Mouse (Mus musculus): ENCODE measurements at regions not wholly inside any gene's neighbourhood (a gene's known extent, or its start where the extent isn't known, plus 50 kb on each side); places are given as distances from the start of the nearest gene placed in this dataset.

DNA sequence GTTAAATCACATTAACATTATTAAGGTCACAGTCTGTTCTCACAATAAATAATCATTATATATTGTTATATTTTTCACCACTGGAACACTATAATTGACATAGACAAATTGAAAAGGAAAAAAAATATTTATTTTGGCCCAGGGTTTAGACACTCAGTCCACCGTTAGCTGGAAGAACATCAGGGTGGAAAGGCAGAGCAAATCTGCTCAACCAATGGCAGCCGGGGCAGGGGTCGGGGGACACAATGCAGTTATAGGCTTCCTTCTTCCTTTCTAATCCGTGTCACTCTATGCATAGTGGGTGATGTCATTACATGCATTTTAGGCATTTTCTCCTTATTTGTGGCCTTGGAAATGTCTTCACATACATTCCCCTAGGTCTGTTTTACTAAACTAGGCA lies 552.8 kb upstream of the Tenm3 start:
- DNase-seq = no peak

DNA sequence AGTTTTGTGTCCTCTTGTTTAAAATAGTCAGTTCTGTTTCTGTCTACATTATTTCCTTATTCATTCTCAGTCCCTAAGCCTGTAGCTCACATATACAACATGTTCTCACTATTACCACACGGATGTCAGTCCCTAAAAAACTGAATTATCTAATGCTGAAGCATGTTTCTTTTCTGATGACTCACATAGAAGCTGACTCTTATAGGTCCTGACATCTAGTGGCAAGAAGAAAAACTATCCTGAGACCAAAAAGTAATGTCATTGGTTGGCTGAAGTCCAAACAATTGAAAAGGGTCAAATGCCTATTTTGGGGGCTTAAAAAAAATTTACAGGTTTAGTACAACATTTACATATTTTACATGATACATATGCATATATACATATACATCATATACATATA lies 551.3 kb upstream of the Tenm3 start:
- no peak for DNase-seq

DNA sequence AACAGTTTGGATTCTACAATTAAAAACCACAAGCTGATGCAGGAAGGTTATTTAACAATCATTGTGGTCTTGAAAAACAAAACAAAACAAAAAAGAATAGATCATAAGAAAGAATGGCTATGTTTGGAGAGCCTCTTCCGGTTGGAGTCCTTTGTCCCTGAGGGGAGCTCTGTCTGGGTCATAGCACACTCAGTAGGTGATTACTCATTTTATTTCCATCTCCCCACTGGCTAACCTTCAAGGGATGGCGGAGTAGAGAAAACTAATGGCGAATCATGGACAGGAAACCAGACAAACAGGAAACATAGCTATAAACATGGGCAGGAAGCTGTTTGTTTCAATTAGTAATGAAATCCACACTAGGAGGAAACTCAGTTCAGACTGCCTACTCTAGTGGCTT lies 545.8 kb upstream of the Tenm3 start:
- DNase-seq = no peak

DNA sequence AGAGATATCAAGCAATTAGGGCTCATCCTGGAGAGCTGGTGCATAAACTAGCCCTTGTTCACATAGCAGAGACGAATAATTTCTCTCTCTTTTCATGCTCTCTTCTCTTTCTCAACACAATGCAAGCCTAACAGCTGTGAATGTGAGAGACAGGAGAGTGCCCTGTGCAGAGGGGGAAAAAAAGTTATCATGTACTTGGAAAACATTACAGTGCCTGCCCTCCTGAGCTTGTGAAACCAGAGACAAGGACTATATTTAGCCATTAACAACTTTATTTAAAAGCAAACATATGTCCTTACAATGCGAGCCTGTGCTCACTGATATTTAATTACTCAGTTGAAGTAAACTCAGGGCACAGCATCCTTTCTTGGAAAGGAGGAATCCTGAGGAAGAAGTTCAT lies 543.8 kb upstream of the Tenm3 start:
- DNase-seq = no peak

GRCm38 (mm10) chr8:49372686-49373085 lies 528.9 kb upstream of the Tenm3 start:
- no peak for DNase-seq

GRCm38 (mm10) chr8:49362682-49363081 lies 518.9 kb upstream of the Tenm3 start:
- DNase-seq = peak; percentile 14 to 19

DNA sequence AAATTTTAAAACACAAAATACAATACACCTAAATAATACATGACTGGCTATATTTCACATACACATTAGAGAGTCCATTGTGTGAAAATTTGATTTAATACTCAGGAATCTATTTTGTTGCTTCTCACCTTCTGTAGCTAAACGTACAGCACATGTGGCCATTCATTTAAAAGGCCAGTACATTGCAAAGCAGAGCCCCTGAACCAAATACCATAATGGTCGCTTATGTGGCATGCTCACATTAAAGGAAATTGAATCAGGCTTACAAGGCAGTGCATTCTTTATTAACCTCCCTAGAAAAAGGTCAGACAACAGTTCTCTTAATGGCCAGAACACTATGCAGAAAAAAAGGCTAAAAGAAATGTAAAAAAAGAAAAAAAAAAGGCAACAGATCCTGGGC lies 517.7 kb upstream of the Tenm3 start:
- DNase-seq = no peak

DNA sequence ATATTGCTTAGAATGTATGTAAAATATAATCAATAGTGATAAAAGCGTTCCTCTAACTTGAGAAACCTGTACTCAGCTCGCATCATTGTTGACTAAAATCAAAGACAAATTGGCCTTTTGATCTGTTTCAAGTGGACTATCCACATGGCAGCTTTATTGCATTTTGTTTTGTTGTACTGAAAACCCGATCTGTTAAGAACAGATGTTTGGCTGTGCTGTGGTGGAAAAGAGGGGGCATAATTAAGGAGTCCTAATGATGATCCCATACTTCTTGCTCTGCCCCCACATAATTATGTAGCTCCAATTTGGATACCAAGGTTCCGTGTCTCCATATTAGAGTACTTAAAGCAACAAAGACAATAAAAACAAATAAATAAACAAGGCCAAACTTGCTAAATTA lies 516.4 kb upstream of the Tenm3 start:
- no peak for DNase-seq

GRCm38 (mm10) chr8:49359671-49360070 lies 515.9 kb upstream of the Tenm3 start:
- no peak for DNase-seq

DNA sequence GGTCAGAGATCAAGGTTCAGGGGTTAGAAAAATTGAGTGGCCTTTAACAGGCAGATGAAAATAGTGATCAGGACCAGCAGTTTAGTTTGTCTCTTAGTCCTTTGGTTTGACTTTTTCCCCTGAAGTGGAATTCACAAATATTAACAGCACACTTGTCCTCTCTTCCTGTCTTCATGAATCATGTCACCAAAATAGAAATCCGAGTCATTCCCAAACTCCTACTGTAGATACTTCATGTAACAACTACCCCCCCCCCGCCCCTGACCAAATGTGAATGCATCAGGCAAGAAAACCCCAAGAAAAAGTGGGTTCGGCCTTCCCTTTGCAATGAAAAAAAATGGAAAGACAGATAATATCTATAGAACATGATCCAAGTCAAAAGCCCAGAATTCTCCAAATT lies 504.9 kb upstream of the Tenm3 start:
- DNase-seq = no peak

DNA sequence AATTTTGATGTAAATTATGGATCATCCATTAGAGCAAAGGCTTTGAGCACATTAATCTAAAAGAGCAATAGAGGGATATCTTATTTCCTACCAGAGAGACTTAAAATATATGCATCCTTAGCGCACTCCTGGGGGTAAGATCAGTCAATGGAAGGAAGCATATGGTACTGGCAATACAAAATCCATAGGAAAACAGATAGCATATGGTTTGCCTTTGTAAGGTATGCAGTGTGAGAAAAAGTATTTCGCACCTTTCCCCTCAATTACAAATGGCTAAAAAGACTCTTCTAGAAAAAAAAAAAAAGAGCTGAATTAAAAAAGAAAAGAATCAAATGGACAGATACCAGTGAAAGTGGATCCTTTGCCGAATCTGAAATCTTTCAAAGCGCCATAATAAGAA lies 495.0 kb upstream of the Tenm3 start:
- no peak for DNase-seq

DNA sequence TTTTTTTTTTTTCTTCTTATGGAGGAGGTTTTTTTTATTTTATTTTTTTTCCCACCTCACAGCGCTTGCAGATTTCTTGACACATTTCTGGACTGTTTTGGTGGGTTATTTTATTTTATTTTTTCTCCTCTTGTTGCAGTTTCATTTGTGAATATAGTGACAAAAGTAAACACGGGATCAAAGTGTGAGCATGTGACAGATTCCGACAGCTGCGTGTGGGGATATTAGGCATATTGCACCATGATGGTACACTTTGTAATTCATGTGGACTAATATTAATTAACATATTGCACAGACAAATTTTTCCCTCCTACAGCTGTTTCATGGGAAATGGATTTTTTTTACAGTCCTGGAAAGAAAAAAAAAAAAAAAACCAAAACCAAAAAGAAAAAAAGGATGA lies 483.2 kb upstream of the Tenm3 start:
- peak in 1 of 2 experiments; percentile 7 for DNase-seq

- DNase-seq = no peak
Measured at GRCm38 (mm10) chr8:49321404-49321803, 477.7 kb upstream of the Tenm3 start.

DNA sequence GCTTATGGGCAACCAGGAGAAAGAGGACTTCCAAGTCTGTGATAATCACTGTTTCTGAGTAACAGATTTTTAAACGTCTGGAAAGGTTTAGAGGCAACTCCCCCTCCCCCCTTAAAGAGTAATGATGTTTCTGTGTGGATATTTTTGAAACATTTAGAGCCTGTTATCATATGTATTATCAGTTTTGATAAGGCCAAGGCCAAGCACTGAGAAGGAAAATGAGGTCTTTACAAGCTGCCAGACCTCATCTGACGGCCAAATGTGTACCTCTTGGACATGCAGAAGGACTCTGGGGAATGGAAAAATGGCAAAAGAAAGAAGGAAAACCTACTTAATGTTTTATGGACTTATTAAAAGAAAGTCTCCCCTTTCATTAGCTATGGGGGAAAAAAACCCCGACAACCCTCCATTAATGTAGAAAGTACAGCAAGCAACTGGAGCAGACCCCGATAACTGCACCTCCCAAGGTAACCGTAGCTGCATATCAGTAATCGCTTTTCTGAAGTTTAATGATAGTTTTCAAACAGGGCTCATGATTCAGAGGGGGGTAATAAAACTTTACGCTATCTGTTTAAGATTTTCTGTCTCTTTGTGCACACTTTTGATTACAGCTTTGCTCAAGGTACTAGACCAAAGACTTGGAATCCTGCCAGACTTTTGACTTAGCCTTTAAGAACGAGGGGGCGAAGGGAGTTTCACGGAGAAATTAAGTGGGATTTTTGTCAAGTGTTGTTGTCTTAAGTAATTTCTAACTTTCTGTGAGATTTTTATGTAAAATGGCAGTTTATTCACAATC lies 469.9 kb upstream of the Tenm3 start:
- no peak for DNase-seq

DNA sequence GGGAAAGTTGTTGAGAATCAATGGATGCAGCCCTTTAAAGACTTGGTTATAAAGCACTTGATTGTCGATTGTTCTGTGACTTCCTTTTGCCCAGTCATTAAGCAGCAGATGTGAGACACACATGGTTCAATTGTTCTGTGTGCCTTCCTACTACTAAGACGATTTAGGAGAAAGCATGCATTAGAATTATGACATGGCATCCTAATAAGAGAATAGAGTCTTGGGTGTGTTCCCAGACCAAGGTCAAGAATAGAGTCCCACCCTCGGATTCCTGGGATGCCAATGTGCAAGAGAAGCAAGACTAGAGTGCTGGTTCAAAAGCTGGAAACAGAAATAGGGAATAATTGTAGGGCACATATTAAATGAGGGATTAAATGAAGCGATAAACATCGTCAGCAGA lies 469.1 kb upstream of the Tenm3 start:
- DNase-seq = no peak

GRCm38 (mm10) chr8:49282401-49282800 lies 438.6 kb upstream of the Tenm3 start:
- DNase-seq = no peak

DNA sequence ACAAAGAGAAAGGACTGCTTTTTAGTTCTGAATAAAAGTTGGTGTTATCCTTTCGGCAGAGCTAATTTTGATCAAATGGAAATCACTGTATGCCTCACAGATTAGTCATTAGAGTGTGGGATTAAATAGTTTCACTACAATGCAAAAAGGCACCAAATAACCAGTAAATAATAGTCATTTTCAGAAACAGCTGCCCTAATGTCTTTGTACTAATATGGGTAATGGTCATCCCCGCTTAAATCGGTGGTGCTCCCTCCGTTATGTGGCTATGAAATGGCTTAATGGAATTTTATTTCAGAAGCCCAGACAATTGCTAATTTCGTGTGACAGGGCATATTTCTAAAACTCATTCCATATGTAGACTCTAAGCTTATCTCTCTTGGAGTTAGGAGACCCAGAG lies 437.5 kb upstream of the Tenm3 start:
- DNase-seq = no peak

- no peak for DNase-seq
Measured at GRCm38 (mm10) chr8:49274031-49274430, 430.3 kb upstream of the Tenm3 start.

DNA sequence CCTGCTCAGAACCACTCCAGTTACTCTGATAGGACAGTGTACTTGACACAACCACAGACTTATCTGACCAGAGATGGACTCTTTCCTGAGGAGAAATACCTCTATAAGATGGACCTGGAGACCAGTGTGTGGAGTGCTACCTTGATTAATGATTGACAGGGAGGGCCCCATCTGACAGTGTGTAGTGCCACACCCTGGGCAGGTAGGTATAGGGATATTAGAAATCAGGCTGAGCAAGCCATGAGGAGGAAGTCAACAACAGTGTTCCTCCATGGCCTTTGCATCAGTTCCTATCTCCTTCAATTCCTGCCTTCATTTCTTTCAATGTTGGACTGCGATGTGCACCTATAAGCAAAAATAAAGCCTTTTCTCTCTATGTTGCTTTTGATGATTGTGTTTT lies 429.4 kb upstream of the Tenm3 start:
- DNase-seq = no peak

- DNase-seq = no peak
Measured at GRCm38 (mm10) chr8:49263416-49263815, 419.7 kb upstream of the Tenm3 start.

GRCm38 (mm10) chr8:49262797-49263196 lies 419.0 kb upstream of the Tenm3 start:
- no peak for DNase-seq

GRCm38 (mm10) chr8:49255954-49256353 lies 412.2 kb upstream of the Tenm3 start:
- DNase-seq = no peak

DNA sequence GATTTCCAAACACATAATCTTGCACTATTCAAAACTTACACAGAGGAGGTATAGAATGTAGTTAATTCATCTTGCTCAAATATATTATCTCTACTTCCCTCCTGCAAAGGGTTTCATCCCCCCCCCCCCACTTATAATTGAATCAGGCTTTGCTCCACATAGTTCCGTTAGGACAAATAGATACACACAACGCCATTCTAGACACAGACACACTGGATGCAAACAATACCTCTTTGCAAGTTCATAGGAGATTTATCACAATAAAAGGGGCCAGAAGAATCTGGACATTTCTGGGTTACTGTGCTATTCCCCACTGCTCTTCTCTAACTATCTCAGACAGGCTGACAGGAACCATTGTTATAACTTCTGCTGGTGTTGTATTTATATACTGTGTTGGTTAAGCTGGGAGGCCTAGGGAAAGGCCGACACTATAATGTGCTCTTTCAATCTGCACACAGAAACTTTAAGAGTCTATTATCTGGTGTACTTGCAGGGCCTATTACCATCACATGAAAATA lies 410.6 kb upstream of the Tenm3 start:
- DNase-seq = no peak

GRCm38 (mm10) chr8:49243002-49243401 lies 399.3 kb upstream of the Tenm3 start:
- DNase-seq = no peak

DNA sequence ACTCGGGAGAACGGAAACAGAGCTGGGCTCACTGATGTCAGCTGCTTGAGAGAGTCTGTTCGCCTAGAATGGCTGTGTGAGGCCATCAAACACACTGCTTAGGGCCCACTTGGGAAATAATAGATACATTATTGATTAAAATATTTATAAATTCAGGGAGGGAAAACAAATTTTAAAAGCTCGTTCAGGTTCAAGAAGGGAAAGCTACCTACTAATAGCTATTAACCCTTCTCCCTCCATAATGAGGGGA lies 393.0 kb upstream of the Tenm3 start:
- no peak for DNase-seq
